Mouse (Mus musculus) bone marrow macrophage, adult 2 months (primary cell): ENCODE results near the gene Pigu.

Source experiments
- CTCF ChIP-seq: IDR thresholded peaks from 2 replicates; pipeline ENCODE4 v1.5.1; 2012; ENCODE audit warnings: low read depth, mild to moderate bottlenecking, low read length, moderate library complexity
- POLR2A ChIP-seq: IDR thresholded peaks from 2 replicates; pipeline ENCODE4 v1.6.1; 2012; ENCODE audit warnings: mild to moderate bottlenecking, low read depth, low read length, borderline replicate concordance

GRCm38 (mm10) chr2:155277721-155278120 lies 79.5 kb downstream of the Pigu start:
- TF ChIP-seq CTCF (no peak), POLR2A (no peak)
